Mouse (Mus musculus): ENCODE measurements around the gene Prpf31. TPM values are rescaled to one million over a fixed set of nuclear protein-coding genes. Genes with fewer than 3 reads are reported as not detected.

Prpf31 gene
- total and polyA plus RNA-seq, 3 experiments, result 146 to 334 (median 187) TPM

DNA sequence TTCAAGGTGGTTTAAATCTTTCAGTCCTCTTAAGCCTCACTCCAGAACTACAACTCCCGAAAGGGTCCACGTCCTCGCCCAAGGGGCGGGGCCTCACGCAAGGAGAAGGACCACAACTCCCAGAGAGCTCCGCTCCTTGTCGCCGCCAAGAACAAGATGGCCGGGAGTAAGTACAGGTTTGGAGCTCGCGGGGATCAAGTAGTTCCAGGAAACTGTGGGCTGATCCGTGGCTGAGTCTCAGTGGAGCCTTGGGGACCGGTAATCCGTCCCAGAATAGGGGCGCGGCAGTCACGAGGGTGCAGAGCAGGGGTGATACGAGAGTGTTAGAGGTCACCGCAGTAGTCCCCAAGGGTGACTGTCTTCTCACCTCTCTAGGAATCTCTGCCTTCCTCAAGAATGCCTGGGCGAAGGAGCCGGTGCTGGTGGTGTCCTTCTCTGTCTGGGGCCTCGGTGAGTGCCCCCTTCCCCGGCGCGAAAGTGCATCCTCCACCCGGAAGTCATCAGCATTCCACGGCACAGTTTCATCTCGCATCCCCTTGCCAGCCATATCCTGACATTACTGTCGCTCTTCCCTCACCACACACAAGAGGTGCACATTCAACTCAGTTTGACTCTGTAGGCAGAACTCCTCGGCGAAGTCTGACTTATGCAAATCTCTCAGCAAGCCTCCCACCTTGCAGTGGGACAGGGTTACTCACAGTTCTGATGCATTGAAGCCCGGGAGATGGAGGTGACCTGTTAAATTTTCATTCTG, 12.4 kb upstream of the Prpf31 start, which contains the start of gene Ndufa3 (continued):
- no peak; the same call in 1 of the 2 replicates for TF ChIP-seq MAX (IDR thresholded peaks at IDR 0.05; ENCODE audit: low read length)
- TF ChIP-seq SIN3A (IDR thresholded peaks at IDR 0.05; ENCODE audit: low read length), result peak; percentile 83
- peak; percentile 43 for TF ChIP-seq ELF1 (IDR thresholded peaks at IDR 0.05; ENCODE audit: low read depth, low read length)
- TF ChIP-seq KAT2A (conservative IDR thresholded peaks at IDR 0.05; ENCODE audit: low read depth, low read length), result peak; percentile 96
- TF ChIP-seq CHD2 (IDR thresholded peaks at IDR 0.05; ENCODE audit: low read length), result peak; percentile 36; the same call in 1 of the 2 replicates
- no peak for TF ChIP-seq CTCF (IDR thresholded peaks at IDR 0.05 in 2 of 3, conservative IDR thresholded peaks at IDR 0.05 in 1 of 3; ENCODE audit: control insufficient read depth in 1 of 3, insufficient read depth in 1 of 3, low read depth in 2 of 3, low read length in 3 of 3, poor library complexity in 1 of 3, severe bottlenecking in 1 of 3)
- no peak for TF ChIP-seq MAZ (IDR thresholded peaks at IDR 0.05; ENCODE audit: low read depth, low read length)
- TF ChIP-seq MAFK (IDR thresholded peaks at IDR 0.05; ENCODE audit: borderline replicate concordance, low read depth, low read length), result no peak
- peak; percentile 52 for TF ChIP-seq TCF12 (IDR thresholded peaks at IDR 0.05; ENCODE audit: low read depth, low read length)
- no peak for TF ChIP-seq GATA1 (IDR thresholded peaks at IDR 0.05; ENCODE audit: low read depth, low read length)

DNA sequence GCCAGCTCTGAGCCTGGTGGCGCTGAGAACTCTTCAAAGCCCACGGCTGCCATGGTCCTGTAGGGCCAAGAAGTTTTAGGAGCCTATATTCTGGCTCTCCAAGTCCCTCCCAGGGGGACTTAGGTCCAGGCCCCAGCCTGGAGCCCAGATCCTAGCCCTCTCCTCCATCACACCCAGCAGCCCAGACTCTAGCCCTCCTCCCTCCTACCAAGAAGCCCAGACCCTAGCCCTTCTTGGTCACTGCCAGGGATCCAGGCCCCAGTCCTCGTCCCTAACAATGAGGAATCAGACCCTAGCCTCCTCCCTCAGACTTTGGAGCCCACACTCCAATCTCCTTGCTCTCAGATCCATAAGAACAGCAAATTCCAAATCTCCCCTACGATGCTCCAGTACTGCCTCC, 755 bp upstream of the Prpf31 start:
- Histone ChIP-seq H3K4me3 (ENCODE audit: control insufficient read depth in 1 of 2, insufficient read depth in 1 of 2, low read depth in 2 of 2, low read length in 2 of 2) (peak overlapping the region; percentile 67 to 98), H3K9ac (ENCODE audit: control insufficient read depth, low read depth, low read length, poor library complexity, severe bottlenecking) (peak overlapping the region; percentile 93), H3K9me3 (replicated peaks; ENCODE audit: insufficient read depth, low read length) (no peaks in the 10 kb centered on the region), H3K79me2 (ENCODE audit: control insufficient read depth, insufficient read depth, low read length, poor library complexity) (peaks cover 31% of the 10 kb centered on the region), H3K4me1 (ENCODE audit: control insufficient read depth in 1 of 2, insufficient read depth in 2 of 2, low read length in 2 of 2) (peaks cover 0 to 9% of the 10 kb centered on the region in 2 experiments; a peak in 2 of 4 replicates), H3K36me3 (ENCODE audit: control insufficient read depth in 1 of 2, insufficient read depth in 2 of 2, low read length in 2 of 2) (peaks cover 0 to 6% of the 10 kb centered on the region in 2 experiments; a peak in 2 of 4 replicates), H3K27me3 (ENCODE audit: control insufficient read depth in 1 of 2, insufficient read depth in 2 of 2, low read length in 2 of 2) (no peaks in the 10 kb centered on the region), H3K27ac (ENCODE audit: control insufficient read depth, low read depth, low read length) (0 out of 2 replicates have a peak overlapping the region, but pooled peaks have one; percentile 5)
- no peak for DNase-seq (ENCODE audit: low read depth, low spot score)
- TF ChIP-seq POLR2AphosphoS5 (IDR thresholded peaks at IDR 0.05; ENCODE audit: borderline replicate concordance, low read depth, low read length), result no peak
- no peak for TF ChIP-seq MAX (IDR thresholded peaks at IDR 0.05; ENCODE audit: low read length)
- no peak for TF ChIP-seq HCFC1 (IDR thresholded peaks at IDR 0.05; ENCODE audit: low read depth, low read length)
- no peak for TF ChIP-seq UBTF (IDR thresholded peaks at IDR 0.05; ENCODE audit: borderline replicate concordance, insufficient read depth, low read depth, low read length)
- no peak for TF ChIP-seq MYC (IDR thresholded peaks at IDR 0.05; ENCODE audit: low read depth, low read length)
- no peak for TF ChIP-seq ZNF384 (IDR thresholded peaks at IDR 0.05; ENCODE audit: low read depth, low read length)
- no peak for TF ChIP-seq USF1 (IDR thresholded peaks at IDR 0.05; ENCODE audit: low read depth, low read length)
- TF ChIP-seq TCF12 (IDR thresholded peaks at IDR 0.05; ENCODE audit: low read depth, low read length), result no peak
- TF ChIP-seq SIN3A (IDR thresholded peaks at IDR 0.05; ENCODE audit: low read length), result no peak

DNA sequence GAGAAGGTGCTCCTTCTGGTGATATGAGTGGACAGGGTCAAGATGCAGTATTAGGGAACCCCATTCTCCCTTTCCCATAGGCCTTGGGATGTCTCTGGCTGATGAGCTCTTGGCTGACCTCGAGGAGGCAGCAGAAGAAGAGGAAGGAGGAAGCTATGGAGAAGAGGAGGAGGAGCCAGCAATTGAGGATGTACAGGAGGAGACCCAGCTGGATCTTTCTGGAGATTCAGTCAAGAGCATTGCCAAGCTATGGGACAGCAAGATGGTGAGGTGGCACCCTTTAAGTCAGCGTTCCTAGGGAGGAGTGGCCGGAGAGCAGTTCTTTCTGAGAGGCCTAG, 662 bp downstream of the Prpf31 start:
- DNase-seq (ENCODE audit: low read depth, low spot score), result peak; percentile 59
- H3K9me3 ChIP-seq (replicated peaks; ENCODE audit: insufficient read depth, low read length), result no peaks in the 10 kb centered on the region
- H3K27me3 ChIP-seq (ENCODE audit: control insufficient read depth in 1 of 2, insufficient read depth in 2 of 2, low read length in 2 of 2), result no peaks in the 10 kb centered on the region
- peak overlapping the region; percentile 60; the same call in 1 of the 2 replicates for H3K27ac ChIP-seq (ENCODE audit: control insufficient read depth, low read depth, low read length)
- H3K4me1 ChIP-seq (ENCODE audit: control insufficient read depth in 1 of 2, insufficient read depth in 2 of 2, low read length in 2 of 2), result peaks cover 0 to 9% of the 10 kb centered on the region in 2 experiments; a peak in 2 of 4 replicates
- peak overlapping the region; percentile 86 for H3K9ac ChIP-seq (ENCODE audit: control insufficient read depth, low read depth, low read length, poor library complexity, severe bottlenecking)
- peak overlapping the region; percentile 65 to 98 for H3K4me3 ChIP-seq (ENCODE audit: control insufficient read depth in 1 of 2, insufficient read depth in 1 of 2, low read depth in 2 of 2, low read length in 2 of 2)
- H3K36me3 ChIP-seq (ENCODE audit: control insufficient read depth in 1 of 2, insufficient read depth in 2 of 2, low read length in 2 of 2), result peaks cover 0 to 6% of the 10 kb centered on the region in 2 experiments; a peak in 3 of 4 replicates
- H3K79me2 ChIP-seq (ENCODE audit: control insufficient read depth, insufficient read depth, low read length, poor library complexity), result peaks cover 31% of the 10 kb centered on the region
- TF ChIP-seq NELFE (IDR thresholded peaks at IDR 0.05; ENCODE audit: low read depth, low read length) (no peak), ELF1 (IDR thresholded peaks at IDR 0.05; ENCODE audit: low read depth, low read length) (no peak), ETS1 (IDR thresholded peaks at IDR 0.05; ENCODE audit: low read depth, low read length) (no peak), ZNF384 (IDR thresholded peaks at IDR 0.05; ENCODE audit: low read depth, low read length) (no peak), MYC (IDR thresholded peaks at IDR 0.05; ENCODE audit: low read depth, low read length) (no peak), NRF1 (IDR thresholded peaks at IDR 0.05; ENCODE audit: insufficient read depth, low read depth, low read length, poor library complexity, severe bottlenecking) (no peak), CHD2 (IDR thresholded peaks at IDR 0.05; ENCODE audit: low read length) (no peak), MAZ (IDR thresholded peaks at IDR 0.05; ENCODE audit: low read depth, low read length) (no peak), MAX (IDR thresholded peaks at IDR 0.05; ENCODE audit: low read length) (no peak), MXI1 (IDR thresholded peaks at IDR 0.05; ENCODE audit: low read depth, low read length) (no peak), MEF2A (IDR thresholded peaks at IDR 0.05; ENCODE audit: extremely low read depth, insufficient replicate concordance, low read depth, low read length, poor library complexity, severe bottlenecking) (no peak), UBTF (IDR thresholded peaks at IDR 0.05; ENCODE audit: borderline replicate concordance, insufficient read depth, low read depth, low read length) (no peak), RAD21 (IDR thresholded peaks at IDR 0.05; ENCODE audit: low read depth, low read length) (no peak), ZMIZ1 (IDR thresholded peaks at IDR 0.05; ENCODE audit: low read depth, low read length) (no peak), EP300 (IDR thresholded peaks at IDR 0.05; ENCODE audit: low read depth in 1 of 2, low read length in 2 of 2) (no peak), BHLHE40 (IDR thresholded peaks at IDR 0.05; ENCODE audit: borderline replicate concordance, low read depth, low read length) (no peak), CHD1 (IDR thresholded peaks at IDR 0.05; ENCODE audit: low read depth, low read length) (no peak)

All from MEL (cell line).